Mouse (Mus musculus): ENCODE results near the gene Mycbp2. TPM values are rescaled to one million over a fixed set of nuclear protein-coding genes. Genes with fewer than 3 reads are reported as not detected.

Gene Mycbp2
- total RNA-seq, 2 experiments from 2014 or later: 173 to 185 TPM

DNA sequence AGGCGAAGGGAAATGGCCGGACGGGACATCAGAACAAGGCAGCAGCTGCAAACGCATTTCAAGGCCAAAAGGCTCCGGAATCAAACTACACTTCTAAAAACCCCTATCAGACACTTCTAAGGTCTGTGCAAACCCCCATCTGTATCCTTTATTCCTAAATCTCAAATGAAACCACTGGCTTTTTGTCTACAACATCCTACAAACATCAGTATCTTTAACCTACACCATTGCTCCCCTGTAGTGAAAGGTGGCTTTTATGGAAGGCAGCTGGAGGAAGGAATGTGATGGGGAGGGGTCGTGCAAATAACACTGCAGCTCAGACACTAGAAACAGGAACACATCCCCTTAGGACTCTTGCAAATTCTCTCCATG lies 1.1 kb downstream of the Mycbp2 start:
- Histone ChIP-seq H3K27ac (peak overlapping the region; percentile 98), H3K4me3 (peak overlapping the region; percentile 88)
- DNase-seq (ENCODE audit: low spot score in 2 of 2): no peak
- no peak for TF ChIP-seq CTCF (conservative IDR thresholded peaks at IDR 0.05)

DNA sequence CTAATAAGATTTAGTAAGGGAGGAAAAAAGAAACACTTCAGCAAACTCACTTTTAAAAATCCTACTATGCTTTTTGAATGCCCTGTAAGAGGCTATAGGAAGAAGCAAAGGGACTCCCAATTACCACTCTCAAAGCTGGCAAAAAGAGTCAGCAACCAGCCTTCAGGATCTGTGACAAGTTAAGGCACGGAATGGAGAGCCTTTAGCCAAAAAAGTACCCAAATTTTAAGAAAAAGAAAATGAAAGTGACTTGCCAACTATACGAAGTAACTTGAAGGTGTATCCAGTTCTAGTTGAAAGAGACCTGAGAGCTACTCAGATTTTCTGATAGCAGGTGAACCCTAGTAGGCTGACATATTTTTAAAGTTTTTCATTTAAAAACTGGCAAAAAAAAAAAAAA lies 1.6 kb downstream of the Mycbp2 start:
- no peak for DNase-seq (ENCODE audit: low spot score in 2 of 2)
- H3K27ac ChIP-seq: peak overlapping the region; percentile 98
- no peak for TF ChIP-seq CTCF (conservative IDR thresholded peaks at IDR 0.05)
- peak overlapping the region; percentile 88 for H3K4me3 ChIP-seq

DNA sequence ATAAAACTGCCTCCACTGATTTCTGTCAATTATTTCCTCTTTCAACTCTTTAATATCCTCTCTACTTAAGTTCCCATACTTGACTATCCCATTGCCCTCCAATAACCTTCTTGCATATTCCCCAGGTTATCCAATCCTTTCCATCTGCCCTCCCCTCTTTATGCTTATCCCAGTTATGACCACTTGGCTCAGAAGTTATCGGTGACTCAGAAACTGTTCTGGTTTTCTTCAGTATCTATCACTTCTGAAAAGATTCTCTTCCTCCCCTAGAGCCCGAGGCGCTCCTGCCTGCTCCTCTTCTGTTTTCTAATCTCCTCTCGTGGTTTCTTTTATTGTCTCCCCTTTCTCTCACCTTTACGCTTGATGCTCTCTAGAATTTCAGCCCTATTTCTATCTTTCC lies 2.8 kb downstream of the Mycbp2 start:
- DNase-seq (ENCODE audit: low spot score in 2 of 2): no peak
- Histone ChIP-seq H3K27ac (0 out of 2 replicates have a peak overlapping the region, but pooled peaks have one; percentile 2), H3K4me3 (peak overlapping the region; percentile 88)
- 0 out of 2 replicates have a peak, but pooled peaks have one; percentile 21 for TF ChIP-seq CTCF (conservative IDR thresholded peaks at IDR 0.05)

DNA sequence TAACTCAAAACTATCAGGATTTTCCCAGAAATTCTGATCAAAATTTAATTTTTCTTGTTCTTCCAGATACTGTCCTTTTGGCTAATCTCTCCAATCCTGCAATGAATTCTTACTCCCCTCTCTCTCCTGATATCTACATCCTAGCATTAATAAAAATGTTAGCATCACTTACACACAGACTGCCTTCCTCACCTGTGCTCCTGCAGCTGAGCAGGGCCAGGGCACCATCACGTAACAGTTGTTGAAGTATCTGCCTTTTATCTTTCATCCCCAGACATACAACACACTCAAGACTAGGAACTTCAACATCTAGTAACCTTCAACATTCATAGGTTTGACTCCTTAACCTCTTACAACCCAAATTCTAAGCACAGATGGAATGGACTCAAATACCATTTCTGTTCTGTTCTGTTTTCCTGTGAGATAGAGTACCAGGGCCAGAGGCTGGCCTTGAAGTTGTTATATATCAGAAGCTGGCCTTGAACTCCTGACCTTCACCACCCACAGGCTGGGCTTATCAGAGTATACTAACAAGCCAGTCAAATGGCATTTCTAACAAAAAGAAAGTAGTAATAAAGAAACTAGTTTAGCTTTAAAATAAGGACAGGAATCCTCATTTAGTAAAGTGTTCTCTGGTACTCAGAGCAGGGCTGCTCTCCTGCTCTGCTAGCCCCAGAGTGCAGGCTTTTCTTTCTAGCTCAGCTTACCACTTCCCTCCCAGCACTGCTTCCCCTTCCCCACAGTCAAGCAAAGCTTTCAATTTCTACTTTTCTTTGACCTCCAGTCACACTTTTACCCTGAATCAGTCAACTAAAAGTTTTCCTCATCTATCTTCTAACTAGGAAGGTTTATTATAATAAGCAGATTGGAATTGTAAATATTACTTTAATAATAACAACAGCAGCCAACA lies 5.0 kb downstream of the Mycbp2 start:
- TF ChIP-seq CTCF (conservative IDR thresholded peaks at IDR 0.05): no peak
- H3K27ac ChIP-seq: no peak overlapping the region
- DNase-seq (ENCODE audit: low spot score in 2 of 2): no peak
- H3K4me3 ChIP-seq: no peak overlapping the region; the same call in 1 of the 2 replicates

DNA sequence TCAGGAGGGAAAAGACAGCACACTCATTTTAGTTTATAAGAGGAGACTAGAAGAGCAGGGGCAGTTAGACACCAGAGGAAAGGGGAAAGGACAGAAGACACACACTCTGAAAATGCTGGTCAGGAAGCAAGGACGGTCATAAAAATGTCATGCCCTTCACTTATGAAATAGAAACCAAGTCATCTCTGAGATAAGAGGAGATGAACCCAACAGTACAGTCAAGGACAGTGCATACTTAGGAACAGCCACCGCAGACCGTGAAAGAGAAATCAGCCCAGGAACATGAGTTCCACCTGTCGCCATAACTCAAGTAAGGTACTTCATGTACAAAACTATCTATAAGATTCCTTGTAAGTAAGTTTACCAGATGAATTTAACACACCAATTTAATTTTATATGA lies 33.7 kb downstream of the Mycbp2 start:
- DNase-seq (ENCODE audit: low spot score in 2 of 2): no peak
- H3K4me3 ChIP-seq: no peak overlapping the region
- no peak for TF ChIP-seq CTCF (conservative IDR thresholded peaks at IDR 0.05)
- H3K27ac ChIP-seq: no peak overlapping the region

DNA sequence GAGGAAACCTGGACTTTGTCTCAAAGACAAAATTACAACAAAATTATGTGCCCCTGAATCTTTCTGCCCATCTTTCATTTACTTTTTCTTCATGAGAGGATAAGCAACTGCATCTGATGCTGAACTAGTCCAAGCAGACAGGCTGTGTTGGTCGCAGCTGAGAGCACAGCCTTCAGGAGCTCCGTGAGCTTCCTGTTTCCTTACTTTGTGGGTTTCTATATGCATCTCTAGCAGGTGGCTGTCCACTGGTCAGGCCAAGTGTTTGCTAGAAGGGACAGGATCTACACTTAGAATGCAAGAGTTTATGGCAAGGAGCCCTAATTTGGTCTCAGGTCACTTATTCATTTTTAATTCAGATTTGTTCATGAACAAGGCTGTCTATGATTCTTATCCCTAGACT lies 50.4 kb downstream of the Mycbp2 start:
- TF ChIP-seq CTCF (conservative IDR thresholded peaks at IDR 0.05): no peak
- DNase-seq (ENCODE audit: low spot score in 2 of 2): no peak
- H3K27ac ChIP-seq: no peak overlapping the region
- no peak overlapping the region for H3K4me3 ChIP-seq

DNA sequence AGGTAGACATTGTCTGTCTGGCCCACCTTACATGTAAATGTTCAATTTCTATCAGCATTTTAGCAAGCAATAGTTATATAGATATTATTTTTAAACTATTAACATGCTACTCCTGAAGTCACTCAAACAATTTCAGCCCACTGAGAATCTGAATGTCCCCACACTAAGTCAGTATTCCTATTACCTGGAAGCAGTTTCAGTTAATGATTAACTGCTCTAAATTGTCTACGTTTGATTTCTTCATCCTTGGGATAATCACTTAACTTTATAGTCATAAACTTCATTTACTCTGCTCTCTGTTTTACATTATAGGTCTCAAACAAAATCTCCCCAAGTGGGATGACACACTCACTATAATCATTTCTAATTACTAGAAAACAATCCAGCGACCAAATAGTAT lies 60.0 kb downstream of the Mycbp2 start:
- Histone ChIP-seq H3K4me3 (no peak overlapping the region), H3K27ac (no peak overlapping the region)
- no peak for DNase-seq (ENCODE audit: low spot score in 2 of 2)
- no peak for TF ChIP-seq CTCF (conservative IDR thresholded peaks at IDR 0.05)

DNA sequence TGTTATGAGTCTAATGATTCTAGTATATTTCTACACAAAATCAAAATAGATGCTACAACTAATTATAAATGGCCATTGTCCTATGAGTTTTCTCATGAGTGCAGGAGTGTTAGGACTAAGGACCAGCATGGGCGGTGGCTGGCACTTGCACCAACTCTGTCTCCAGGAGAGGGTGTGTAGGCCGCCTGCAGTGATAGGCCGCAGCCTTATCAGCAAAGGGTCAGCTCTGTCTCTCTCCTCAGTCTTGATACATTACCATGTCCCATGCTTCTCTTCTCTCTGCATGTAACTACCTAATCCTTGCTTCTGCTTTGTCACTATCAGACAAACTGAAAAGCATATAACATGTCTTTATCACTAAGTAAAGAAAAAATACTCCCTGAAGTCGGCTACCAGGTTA lies 69.9 kb downstream of the Mycbp2 start:
- DNase-seq (ENCODE audit: low spot score in 2 of 2): no peak
- TF ChIP-seq CTCF (conservative IDR thresholded peaks at IDR 0.05): no peak
- no peak overlapping the region for H3K27ac ChIP-seq
- no peak overlapping the region for H3K4me3 ChIP-seq

DNA sequence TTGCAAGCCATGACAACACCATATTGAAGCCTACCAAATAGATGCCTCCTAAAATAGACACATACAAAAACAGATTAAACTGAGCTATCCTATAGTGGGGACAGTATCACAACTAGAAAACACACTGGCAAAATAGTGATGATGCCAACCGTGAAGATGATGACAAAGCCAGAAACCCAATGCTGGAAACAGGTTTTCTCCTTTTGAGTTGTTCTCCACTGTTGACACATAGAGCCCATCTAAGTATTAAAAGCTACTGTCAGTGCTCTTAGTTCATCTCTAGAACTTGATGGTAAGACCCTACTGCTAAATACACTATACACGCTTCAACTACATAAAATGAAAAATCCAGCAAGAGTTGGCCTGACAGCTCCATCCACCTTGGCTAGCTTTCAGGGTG lies 86.2 kb downstream of the Mycbp2 start:
- Histone ChIP-seq H3K27ac (no peak overlapping the region), H3K4me3 (no peak overlapping the region)
- TF ChIP-seq CTCF (conservative IDR thresholded peaks at IDR 0.05): no peak
- no peak for DNase-seq (ENCODE audit: low spot score in 2 of 2)

DNA sequence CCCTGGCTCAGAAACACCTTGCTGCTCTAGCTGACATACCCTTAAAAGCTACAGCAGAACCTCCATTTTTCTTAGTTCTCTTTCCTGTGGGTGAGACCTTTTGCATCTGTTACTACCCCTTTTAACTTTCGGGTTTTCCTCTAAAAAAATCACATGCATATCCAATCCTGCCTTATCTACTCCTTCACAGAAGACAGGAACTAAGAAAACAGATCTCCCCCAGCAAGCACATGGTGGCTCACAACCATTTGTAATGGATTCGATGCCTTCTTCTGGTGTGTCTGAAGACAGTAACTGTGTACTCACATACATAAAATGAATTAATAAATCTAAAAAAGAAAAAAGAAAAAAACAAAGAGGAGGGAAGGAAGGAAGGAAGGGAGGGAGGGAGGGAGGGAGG lies 87.9 kb downstream of the Mycbp2 start:
- no peak overlapping the region for H3K4me3 ChIP-seq
- no peak for DNase-seq (ENCODE audit: low spot score in 2 of 2)
- no peak overlapping the region for H3K27ac ChIP-seq
- no peak for TF ChIP-seq CTCF (conservative IDR thresholded peaks at IDR 0.05)

DNA sequence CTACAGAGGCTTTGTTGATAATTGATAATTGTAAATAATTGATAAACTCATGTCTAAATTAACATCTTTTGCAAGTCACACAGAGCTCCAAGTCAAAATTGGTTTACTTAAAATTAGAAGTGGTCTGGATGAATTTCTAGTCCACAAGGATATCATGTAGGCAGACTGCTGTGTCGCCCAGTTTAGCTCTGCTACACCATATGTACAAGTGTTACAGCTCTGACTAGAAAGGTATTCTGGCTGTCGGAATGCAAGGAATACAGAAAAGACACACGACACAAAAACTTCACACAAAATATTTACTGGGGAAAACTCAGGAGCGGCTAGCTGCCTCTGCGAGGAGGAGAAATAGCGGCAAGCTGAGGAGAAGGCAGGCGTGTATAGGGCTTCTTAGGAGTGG lies 89.7 kb downstream of the Mycbp2 start:
- no peak for TF ChIP-seq CTCF (conservative IDR thresholded peaks at IDR 0.05)
- Histone ChIP-seq H3K27ac (peak overlapping the region; percentile 30; the same call in 1 of the 2 replicates), H3K4me3 (no peak overlapping the region)
- no peak for DNase-seq (ENCODE audit: low spot score in 2 of 2)

DNA sequence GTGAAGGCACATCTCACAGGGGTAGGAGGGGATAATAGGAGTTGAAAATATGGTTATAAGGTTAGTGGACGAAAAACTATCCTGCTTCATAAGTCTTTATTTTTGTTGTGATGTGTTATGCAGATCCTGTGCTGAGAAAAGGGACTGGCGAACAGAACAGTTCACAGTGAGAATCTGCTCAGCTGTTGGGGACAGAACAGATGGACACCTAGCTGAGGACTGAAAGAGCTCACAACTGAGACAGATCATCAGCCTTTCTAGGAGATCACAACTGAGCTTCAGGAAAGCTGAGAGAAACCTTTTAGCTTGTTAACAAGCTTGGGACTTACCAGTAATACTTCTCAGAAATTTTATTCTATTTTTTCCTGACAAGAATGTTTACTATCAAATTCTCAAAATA lies 92.3 kb downstream of the Mycbp2 start:
- TF ChIP-seq CTCF (conservative IDR thresholded peaks at IDR 0.05): no peak
- H3K4me3 ChIP-seq: no peak overlapping the region
- no peak for DNase-seq (ENCODE audit: low spot score in 2 of 2)
- H3K27ac ChIP-seq: no peak overlapping the region; the same call in 1 of the 2 replicates

DNA sequence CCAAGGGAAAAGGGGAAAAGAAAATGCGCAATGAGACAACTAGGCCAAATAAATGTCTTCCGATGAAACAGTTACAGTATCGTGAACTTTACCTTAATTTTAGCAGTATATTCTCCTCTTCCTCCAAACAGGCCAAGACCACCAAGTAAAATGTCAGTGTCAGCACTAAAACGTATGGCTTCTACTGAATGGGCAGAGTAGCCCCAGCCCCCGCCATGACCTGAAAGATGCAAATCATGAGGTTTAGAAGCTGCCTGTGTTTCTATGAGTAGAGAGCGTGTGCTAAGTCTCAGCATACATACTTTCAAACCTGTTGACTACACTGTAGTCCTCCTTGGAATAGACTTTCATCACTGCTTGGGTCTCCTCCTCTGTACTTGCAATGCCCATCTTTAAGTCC lies 104.6 kb downstream of the Mycbp2 start:
- TF ChIP-seq CTCF (conservative IDR thresholded peaks at IDR 0.05): no peak
- Histone ChIP-seq H3K27ac (no peak overlapping the region), H3K4me3 (no peak overlapping the region)
- DNase-seq (ENCODE audit: low spot score in 2 of 2): no peak

DNA sequence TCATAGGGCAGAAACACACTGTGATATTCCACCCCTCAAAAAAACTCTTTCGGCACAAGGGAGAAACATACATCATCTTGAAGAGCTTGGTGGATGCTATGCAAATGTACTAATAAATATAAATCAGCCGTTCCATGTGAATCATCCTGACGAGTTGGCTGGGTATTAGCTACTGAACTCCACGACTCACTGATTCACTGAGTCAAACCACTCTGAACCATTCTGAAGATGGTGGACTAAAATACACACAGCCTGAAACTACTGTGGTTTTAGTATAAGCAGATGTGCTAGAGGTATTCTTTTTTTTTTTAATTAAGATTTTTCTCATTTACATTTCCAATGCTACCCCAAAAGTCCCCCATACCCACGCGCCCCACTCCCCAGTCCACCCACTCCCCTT lies 111.8 kb downstream of the Mycbp2 start:
- no peak for DNase-seq (ENCODE audit: low spot score in 2 of 2)
- no peak for TF ChIP-seq CTCF (conservative IDR thresholded peaks at IDR 0.05)
- no peak overlapping the region for H3K27ac ChIP-seq
- no peak overlapping the region for H3K4me3 ChIP-seq
